Mouse (Mus musculus) heart, embryonic 10.5 days (tissue): ENCODE measurements around the gene Rnf121. TPM values are rescaled to one million over a fixed set of nuclear protein-coding genes. Genes with fewer than 3 reads are reported as not detected.

Experiments
- DNase-seq: peaks from one replicate; pipeline ENCODE4 v3.0.0-alpha.2; 2017; ENCODE audit warnings: low spot score
- H3K27ac ChIP-seq: fragments of 300-500 bp; sonication (generic); 2 replicates; pipeline ENCODE4 v1.5.1; 2016; ENCODE audit warnings: mild to moderate bottlenecking
- H3K27me3 ChIP-seq: fragments of 300-500 bp; sonication (generic); 2 replicates; pipeline ENCODE4 v1.6.1; 2016; ENCODE audit warnings: mild to moderate bottlenecking; ENCODE audit not compliant: poor library complexity, insufficient read depth, severe bottlenecking
- H3K36me3 ChIP-seq: fragments of 300-500 bp; sonication (generic); 2 replicates; pipeline ENCODE4 v1.6.1; 2016; ENCODE audit warnings: mild to moderate bottlenecking, moderate library complexity
- H3K4me1 ChIP-seq: fragments of 300-500 bp; sonication (generic); 2 replicates; pipeline ENCODE4 v1.6.1; 2016; ENCODE audit warnings: mild to moderate bottlenecking
- H3K4me3 ChIP-seq: fragments of 300-500 bp; sonication (generic); 2 replicates; pipeline ENCODE4 v1.5.1; 2016; ENCODE audit warnings: mild to moderate bottlenecking, moderate library complexity
- H3K9me3 ChIP-seq: fragments of 300-500 bp; sonication (generic); 2 replicates; pipeline ENCODE4 v1.6.1; 2016; ENCODE audit warnings: mild to moderate bottlenecking, moderate library complexity
- WGBS: fragments of 180-500 bp; shearing (Covaris S2); methylation state at CpG from one replicate; pipeline ENCODE4 v1.1.7; 2016; 5-methylcytosine and 5-hydroxymethylcytosine counted together
- polyA plus RNA-seq: library from polyadenylated mRNA; unstranded; fragments of >200 nt; fragmentation: Nextera tagmentation; extraction: Ambion mirVana; gene quantifications from 2 replicates; pipeline ENCODE4 v1.2.1, GENCODE M21; 2016

Rnf121 gene
- 23.7 and 28.2 TPM in 2 replicates for polyA plus RNA-seq

DNA sequence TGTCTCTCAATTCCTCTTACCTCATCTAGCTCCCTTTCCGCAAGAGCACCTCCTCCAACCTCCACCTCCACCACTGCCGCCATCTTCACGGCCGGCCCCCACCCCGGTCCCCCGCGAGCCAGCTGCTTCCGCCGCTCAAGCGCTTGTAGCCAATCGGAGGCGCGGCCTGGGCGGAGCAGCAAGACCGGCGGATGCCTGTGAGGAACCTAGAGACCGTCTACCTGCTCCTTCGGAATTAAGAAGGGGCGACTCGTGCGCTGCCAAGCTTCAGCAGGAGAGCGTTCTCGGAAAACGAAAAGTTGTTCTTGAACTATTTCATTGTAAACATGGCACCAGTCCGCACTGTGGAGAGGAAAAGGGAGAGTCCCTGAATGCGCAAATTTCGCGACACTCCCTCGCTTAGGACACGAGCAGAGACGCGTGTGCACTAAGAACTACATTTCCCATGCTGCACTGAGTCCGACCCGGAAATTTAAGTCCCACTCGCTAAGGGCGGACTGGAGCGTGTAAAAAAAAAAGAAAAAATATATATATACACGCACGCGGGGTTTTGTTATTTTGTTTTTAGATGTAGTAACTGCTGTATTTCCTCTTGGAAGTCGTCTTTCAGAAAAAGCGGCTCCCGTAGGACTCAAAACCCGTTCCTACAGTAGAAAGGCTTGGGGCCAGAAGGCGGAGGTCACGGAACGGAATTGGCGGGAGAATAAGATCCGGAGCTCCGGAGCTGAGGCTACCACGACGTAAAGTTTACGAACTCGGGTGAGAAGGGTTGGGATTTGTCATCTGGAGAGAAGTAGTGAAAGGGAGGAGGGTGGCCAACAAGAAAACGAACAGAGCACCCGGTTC, at the start of gene Rnf121, which contains the start of the genes Xndc1 and Xntrpc:
TSS of gene Rnf121 (minus strand) at position 424 of the 846 bp plus-strand sequence.
TSS of gene Xndc1 (plus strand) at position 466 of the 846 bp plus-strand sequence.
TSS of gene Xntrpc (plus strand) at position 668 of the 846 bp plus-strand sequence.
- no peaks in the 10 kb centered on the region for H3K27me3 ChIP-seq
- H3K36me3 ChIP-seq: peaks cover 19% of the 10 kb centered on the region; the same call in 1 of the 2 replicates
- peak; percentile 98 for DNase-seq
- under 1% methylated on average over 56 of the region's 56 CpGs for WGBS
- H3K4me1 ChIP-seq: peaks cover 14% of the 10 kb centered on the region
- H3K27ac ChIP-seq: peak within 1 kb of the TSS; percentile 93
- H3K4me3 ChIP-seq: peak within 1 kb of the TSS; percentile 80
- H3K9me3 ChIP-seq: no peaks in the 10 kb centered on the region

DNA sequence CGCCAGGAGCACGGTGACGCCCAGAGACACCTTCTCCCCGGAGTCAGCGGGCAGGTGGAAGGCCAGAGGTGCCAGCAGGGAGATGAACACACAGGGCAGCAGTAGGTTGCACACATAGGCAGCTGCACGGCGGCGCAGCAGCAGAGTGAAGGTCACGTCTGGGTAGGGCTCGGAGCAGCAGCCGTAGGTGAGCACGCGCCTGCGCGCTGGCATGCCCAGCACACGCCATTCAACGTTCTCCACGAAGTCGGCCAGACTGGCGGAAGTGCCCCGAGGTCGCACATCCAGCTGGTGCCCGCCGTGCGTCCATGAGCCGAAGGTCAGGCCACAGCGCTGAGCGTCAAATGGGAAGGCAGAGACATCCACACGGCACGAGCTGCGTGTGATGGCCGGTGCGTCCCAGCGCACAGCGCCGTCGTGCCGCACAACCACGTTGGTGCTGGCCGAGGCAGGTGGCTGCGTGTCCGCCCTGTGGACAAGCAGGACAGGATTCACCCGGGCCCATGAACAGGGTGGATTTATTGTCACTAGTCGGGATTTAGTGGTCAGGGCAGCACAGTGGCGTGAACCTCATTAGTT, 48.0 kb upstream of the Rnf121 start:
- 64% methylated on average over 45 of the region's 45 CpGs for WGBS
- H3K4me1 ChIP-seq: peaks cover 7% of the 10 kb centered on the region; the same call in 1 of the 2 replicates
- no peak for DNase-seq
- H3K9me3 ChIP-seq: no peaks in the 10 kb centered on the region
- peaks cover 4% of the 10 kb centered on the region; the same call in 1 of the 2 replicates for H3K36me3 ChIP-seq
- H3K4me3 ChIP-seq: no peak overlapping the region; the same call in 1 of the 2 replicates
- no peak overlapping the region for H3K27ac ChIP-seq
- peaks cover 12% of the 10 kb centered on the region for H3K27me3 ChIP-seq

DNA sequence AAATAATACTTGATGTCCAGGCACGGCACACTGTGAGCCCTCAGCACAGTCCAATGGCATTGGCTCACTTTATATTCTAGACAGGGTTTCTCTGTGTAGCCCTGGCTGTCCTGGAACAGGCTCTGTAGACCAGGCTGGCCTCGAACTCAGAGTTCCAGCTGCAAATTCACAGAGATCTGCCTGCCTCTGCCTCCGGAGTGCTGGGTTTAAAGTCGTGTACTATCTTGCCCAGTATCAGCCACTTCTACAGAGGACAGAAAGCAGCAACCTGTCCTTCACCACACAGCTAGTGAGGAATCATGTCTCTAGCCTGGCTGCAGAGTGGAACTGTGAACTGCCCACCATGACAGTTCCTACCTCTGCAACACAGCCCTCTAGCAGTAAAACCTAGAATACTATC, 44.5 kb upstream of the Rnf121 start:
- DNase-seq: no peak
- no peak overlapping the region for H3K27ac ChIP-seq
- no peaks in the 10 kb centered on the region for H3K9me3 ChIP-seq
- H3K4me3 ChIP-seq: no peak overlapping the region
- H3K27me3 ChIP-seq: peaks cover 12% of the 10 kb centered on the region
- H3K36me3 ChIP-seq: no peaks in the 10 kb centered on the region
- WGBS: 87% methylated on average over 4 of the region's 4 CpGs
- H3K4me1 ChIP-seq: peaks cover 12% of the 10 kb centered on the region

DNA sequence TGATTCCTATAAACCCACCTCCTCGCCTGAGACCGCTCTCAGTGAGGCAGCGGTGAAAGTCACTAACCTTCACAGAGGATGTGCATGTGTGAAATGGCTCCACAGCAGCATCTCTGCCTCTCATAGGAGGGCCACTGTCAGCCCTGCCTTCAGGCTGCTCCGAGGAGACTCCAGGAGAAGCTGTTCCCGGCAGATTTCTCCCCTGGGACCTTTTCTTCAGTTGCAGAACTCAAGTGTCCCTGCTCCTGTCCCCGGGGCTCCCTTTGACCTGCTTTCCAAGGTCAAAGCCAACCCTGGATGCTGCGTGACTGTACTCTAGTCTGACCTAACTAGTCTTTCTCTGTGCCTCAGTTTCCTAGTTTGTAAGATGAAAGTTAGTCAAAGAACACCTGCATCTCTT, 43.9 kb upstream of the Rnf121 start, which contains the start of gene Art5:
TSS of gene Art5 (minus strand) at position 319 of the 400 bp plus-strand sequence.
- Histone ChIP-seq H3K27me3 (peaks cover 12% of the 10 kb centered on the region), H3K4me1 (peaks cover 12% of the 10 kb centered on the region), H3K9me3 (no peaks in the 10 kb centered on the region), H3K36me3 (no peaks in the 10 kb centered on the region), H3K27ac (no peak within 1 kb of the TSS), H3K4me3 (no peak within 1 kb of the TSS)
- DNase-seq: no peak
- WGBS: 77% methylated on average over 7 of the region's 7 CpGs

DNA sequence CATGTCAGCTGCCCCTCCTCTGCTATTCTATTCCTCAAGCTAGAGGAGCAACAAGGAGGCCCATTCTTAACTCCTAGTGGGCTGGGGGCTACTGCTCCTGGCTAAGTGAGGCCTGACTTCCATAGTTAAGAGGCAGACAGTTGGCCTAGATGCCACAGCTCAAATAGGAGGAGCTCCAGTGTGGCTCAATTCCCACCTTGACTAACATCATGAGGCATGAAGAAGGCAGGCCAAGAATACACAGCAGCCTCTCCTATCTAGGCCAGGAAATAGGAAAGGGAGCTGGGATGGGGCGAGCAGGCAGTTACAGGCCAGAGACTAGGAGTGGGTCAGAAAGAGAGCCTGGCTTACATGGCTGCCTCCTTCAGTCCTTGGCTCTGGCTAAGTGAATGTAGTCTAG, 42.9 kb upstream of the Rnf121 start:
- Histone ChIP-seq H3K27ac (no peak overlapping the region), H3K36me3 (no peaks in the 10 kb centered on the region), H3K9me3 (no peaks in the 10 kb centered on the region), H3K4me1 (peaks cover 13% of the 10 kb centered on the region), H3K27me3 (peaks cover 5% of the 10 kb centered on the region), H3K4me3 (no peak overlapping the region)
- WGBS: 75% methylated on average over 1 of the region's 1 CpGs
- no peak for DNase-seq

DNA sequence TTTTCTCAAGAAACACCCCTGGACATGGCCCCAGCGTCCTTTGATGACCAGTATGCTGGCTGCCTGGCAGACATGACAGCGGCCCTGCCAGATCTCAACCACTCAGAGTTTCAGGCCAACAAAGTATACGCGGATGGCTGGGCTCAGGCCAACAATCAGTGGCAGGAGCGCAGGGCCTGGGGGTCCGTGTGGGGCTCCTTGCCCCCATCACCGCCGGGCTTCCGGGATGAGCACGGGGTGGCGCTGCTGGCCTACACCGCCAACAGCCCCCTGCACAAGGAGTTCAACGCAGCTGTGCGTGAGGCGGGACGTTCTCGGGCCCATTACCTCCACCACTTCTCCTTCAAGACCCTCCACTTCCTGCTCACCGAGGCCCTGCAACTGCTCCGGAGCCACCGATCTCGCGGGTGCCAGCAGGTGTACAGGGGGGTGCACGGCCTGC, 41.5 kb upstream of the Rnf121 start:
- Histone ChIP-seq H3K36me3 (no peaks in the 10 kb centered on the region), H3K9me3 (no peaks in the 10 kb centered on the region), H3K27me3 (no peaks in the 10 kb centered on the region), H3K4me1 (peaks cover 27% of the 10 kb centered on the region), H3K27ac (peak overlapping the region; percentile 78), H3K4me3 (peak overlapping the region; percentile 61)
- DNase-seq: peak; percentile 80
- 8% methylated on average over 23 of the region's 23 CpGs for WGBS

DNA sequence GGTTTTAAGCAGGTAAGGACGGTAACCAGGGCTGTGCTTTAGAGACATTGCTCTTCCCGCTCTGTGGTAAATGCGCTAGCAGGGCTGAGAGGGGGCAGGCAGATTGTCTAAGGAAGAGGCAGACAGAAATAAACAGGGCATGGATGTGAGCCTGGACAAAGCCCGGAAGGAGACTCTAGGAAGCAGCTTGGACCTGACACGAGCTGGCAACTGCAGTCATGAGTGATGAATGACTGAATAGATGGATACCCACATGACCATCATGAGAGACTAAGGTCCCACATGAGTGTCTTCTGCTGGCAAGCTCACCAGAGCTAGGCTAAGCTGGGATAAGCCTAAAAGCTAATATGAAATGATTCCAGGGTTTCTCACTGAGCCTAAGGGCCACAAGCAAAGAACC, 38.9 kb upstream of the Rnf121 start:
- H3K36me3 ChIP-seq: no peaks in the 10 kb centered on the region
- WGBS: 62% methylated on average over 5 of the region's 5 CpGs

DNA sequence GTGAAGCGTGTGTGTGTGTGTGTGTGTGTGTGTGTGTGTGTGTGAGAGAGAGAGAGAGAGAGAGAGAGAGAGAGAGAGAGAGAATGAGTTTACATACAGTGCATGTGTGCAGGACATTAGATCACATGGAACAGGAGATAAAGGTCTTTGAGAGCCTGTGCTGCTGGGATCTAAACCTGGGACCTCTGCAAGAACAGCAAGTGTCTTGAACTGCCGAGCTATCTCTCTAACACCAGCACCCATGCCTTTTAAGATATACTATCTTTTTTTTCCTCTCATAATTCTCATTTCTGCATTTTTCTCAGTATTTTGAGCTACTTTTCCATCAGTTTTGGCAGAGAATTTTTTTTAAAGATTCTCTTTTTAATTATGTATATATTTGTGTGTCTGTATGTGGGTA, 38.3 kb upstream of the Rnf121 start:
- H3K4me1 ChIP-seq: peaks cover 54% of the 10 kb centered on the region
- H3K9me3 ChIP-seq: no peaks in the 10 kb centered on the region
- WGBS: 64% methylated on average over 2 of the region's 2 CpGs
- DNase-seq: no peak
- H3K27ac ChIP-seq: no peak overlapping the region
- H3K36me3 ChIP-seq: no peaks in the 10 kb centered on the region
- H3K4me3 ChIP-seq: no peak overlapping the region
- no peaks in the 10 kb centered on the region for H3K27me3 ChIP-seq

More for the DNA sequence above, 38.9 kb upstream of the Rnf121 start:
- Histone ChIP-seq H3K4me3 (no peak overlapping the region), H3K9me3 (no peaks in the 10 kb centered on the region), H3K27me3 (no peaks in the 10 kb centered on the region), H3K4me1 (peaks cover 51% of the 10 kb centered on the region), H3K27ac (0 out of 2 replicates have a peak overlapping the region, but pooled peaks have one; percentile 3)
- DNase-seq: no peak

DNA sequence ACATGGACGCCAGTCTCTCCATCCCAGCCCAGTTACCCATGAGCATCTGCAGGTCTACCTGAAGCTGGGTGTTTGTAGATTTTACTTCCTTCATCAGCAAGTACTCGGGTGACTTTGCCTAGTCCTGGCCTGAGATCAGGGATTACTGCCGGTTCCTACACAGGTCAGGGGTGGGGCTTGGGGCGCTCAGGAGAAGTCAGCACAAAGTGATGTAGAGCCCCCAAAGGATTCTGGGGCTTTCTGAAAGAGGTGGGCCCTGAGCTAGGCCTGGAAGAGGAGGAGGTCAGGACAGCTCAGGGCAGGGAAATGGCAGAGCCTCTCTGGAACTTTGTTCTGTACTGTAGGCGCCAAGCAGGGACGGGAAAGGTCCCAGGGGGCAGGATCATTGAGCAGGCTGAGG, 37.4 kb upstream of the Rnf121 start:
- 51% methylated on average over 6 of the region's 6 CpGs for WGBS
- peaks cover 54% of the 10 kb centered on the region for H3K4me1 ChIP-seq

DNA sequence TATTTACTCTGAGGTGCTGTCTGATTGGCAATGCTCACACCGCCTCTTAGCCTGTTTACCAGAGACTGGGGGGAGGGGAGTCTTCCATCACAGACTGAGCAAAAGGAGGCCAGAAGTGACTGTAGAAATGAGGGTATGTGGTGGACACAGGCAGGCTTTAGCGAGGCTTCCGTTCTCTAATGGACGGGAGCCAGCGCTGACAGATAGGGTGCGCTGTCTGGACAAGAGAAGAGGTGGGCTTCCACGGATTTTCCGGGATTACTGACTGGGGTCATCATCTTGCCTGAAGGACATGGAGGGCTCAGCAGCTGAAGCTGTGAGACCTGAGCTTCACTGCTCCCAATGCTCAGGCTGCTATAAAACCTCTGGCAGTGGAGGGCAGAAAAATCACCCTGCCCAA, 37.0 kb upstream of the Rnf121 start:
- Histone ChIP-seq H3K36me3 (no peaks in the 10 kb centered on the region), H3K4me3 (no peak overlapping the region), H3K27ac (peak overlapping the region; percentile 80), H3K27me3 (no peaks in the 10 kb centered on the region), H3K9me3 (no peaks in the 10 kb centered on the region), H3K4me1 (peaks cover 54% of the 10 kb centered on the region)
- WGBS: 41% methylated on average over 8 of the region's 8 CpGs
- no peak for DNase-seq

More for the DNA sequence above, 37.4 kb upstream of the Rnf121 start:
- no peak for DNase-seq
- H3K4me3 ChIP-seq: peak overlapping the region; percentile 12; the same call in 1 of the 2 replicates
- H3K9me3 ChIP-seq: no peaks in the 10 kb centered on the region
- H3K27me3 ChIP-seq: no peaks in the 10 kb centered on the region
- H3K27ac ChIP-seq: peak overlapping the region; percentile 80
- no peaks in the 10 kb centered on the region for H3K36me3 ChIP-seq

DNA sequence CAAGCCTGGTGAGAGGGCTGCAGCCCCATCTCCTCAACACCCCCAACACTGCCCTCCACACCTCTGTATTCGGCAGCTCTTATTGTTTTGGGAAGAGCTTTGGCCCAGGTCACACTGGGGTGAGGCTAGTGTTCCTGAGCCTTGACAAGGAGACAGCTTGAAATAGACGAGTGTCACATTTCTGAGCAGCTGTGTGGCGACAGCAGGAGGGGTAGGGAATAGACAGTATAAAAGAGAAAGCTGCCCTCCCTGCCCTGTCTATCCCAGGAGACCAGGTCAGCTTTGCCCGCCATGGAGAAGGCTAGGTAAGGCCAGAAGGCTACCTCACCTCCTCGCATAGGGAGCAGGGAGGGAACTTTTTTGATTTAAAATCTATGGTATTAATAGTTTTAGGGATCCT, 36.2 kb upstream of the Rnf121 start, which contains the start of gene Art1:
TSS of gene Art1 (plus strand) at position 257 of the 400 bp plus-strand sequence.
- WGBS: 34% methylated on average over 5 of the region's 5 CpGs

DNA sequence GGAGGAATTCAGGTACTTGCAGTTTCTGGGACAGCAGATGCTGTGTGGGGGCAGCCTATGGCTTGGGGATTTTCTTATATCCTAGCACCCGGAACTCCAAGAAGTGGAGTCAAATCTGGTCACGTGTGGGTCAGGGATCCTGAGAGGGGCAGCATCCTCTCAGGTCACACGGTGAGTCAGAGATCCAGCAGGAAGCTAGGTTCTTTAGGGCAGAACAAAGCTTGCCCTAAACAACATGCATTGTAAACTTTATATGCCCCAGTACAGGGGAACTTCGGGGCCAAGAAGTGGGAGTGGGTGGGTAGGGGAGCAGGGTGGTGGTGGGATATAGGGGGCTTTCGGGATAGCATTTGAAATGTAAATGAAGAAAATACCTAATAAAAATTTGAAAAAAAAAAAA, 35.6 kb upstream of the Rnf121 start:
- Histone ChIP-seq H3K27me3 (no peaks in the 10 kb centered on the region), H3K9me3 (no peaks in the 10 kb centered on the region), H3K27ac (peak overlapping the region; percentile 80), H3K4me3 (no peak overlapping the region), H3K36me3 (no peaks in the 10 kb centered on the region), H3K4me1 (peaks cover 43% of the 10 kb centered on the region)
- 54% methylated on average over 5 of the region's 5 CpGs for WGBS
- DNase-seq: no peak

More for the DNA sequence above, 36.2 kb upstream of the Rnf121 start, which contains the start of gene Art1:
- DNase-seq: no peak
- H3K4me3 ChIP-seq: peak within 1 kb of the TSS; percentile 23; the same call in 1 of the 2 replicates
- no peaks in the 10 kb centered on the region for H3K27me3 ChIP-seq
- peak within 1 kb of the TSS; percentile 80 for H3K27ac ChIP-seq
- no peaks in the 10 kb centered on the region for H3K9me3 ChIP-seq
- H3K4me1 ChIP-seq: peaks cover 46% of the 10 kb centered on the region
- no peaks in the 10 kb centered on the region for H3K36me3 ChIP-seq
